Mouse (Mus musculus): ENCODE measurements at regions not wholly inside any gene's neighbourhood (a gene's known extent, or its start where the extent isn't known, plus 50 kb on each side); places are given as distances from the start of the nearest gene placed in this dataset.

GRCm38 (mm10) chr8:11145251-11145650 is 137.0 kb upstream of the Irs2 start:
- DNase-seq: no peak

- no peak for DNase-seq
These were observed 132.3 kb upstream of the Irs2 start for GRCm38 (mm10) chr8:11140566-11140965.

- no peak for DNase-seq
These were observed 131.0 kb upstream of the Irs2 start for GRCm38 (mm10) chr8:11139294-11139693.

GRCm38 (mm10) chr8:11138302-11139020 is 130.2 kb upstream of the Irs2 start:
- DNase-seq: no peak

GRCm38 (mm10) chr8:11136566-11136965 is 128.3 kb upstream of the Irs2 start:
- no peak for DNase-seq

- DNase-seq: no peak
These were observed 126.9 kb upstream of the Irs2 start for GRCm38 (mm10) chr8:11135135-11135534.

GRCm38 (mm10) chr8:11134562-11134961 is 126.3 kb upstream of the Irs2 start:
- DNase-seq: no peak

- no peak for DNase-seq
These were observed 110.9 kb upstream of the Irs2 start for GRCm38 (mm10) chr8:11119030-11119634.

GRCm38 (mm10) chr8:11116534-11116933 is 108.3 kb upstream of the Irs2 start:
- no peak for DNase-seq

- no peak for DNase-seq
These were observed 107.0 kb upstream of the Irs2 start for GRCm38 (mm10) chr8:11115210-11115609.

GRCm38 (mm10) chr8:11114531-11114930 is 106.3 kb upstream of the Irs2 start:
- peak in 1 of 2 experiments; percentile 13 for DNase-seq

- DNase-seq: no peak
These were observed 104.8 kb upstream of the Irs2 start for GRCm38 (mm10) chr8:11112908-11113532.

- no peak for DNase-seq
These were observed 103.7 kb upstream of the Irs2 start for GRCm38 (mm10) chr8:11111987-11112386.

- DNase-seq: no peak
These were observed 99.2 kb upstream of the Irs2 start for GRCm38 (mm10) chr8:11107435-11107834.

GRCm38 (mm10) chr8:11107021-11107420 is 98.8 kb upstream of the Irs2 start:
- DNase-seq: no peak

- no peak for DNase-seq
These were observed 95.7 kb upstream of the Irs2 start for GRCm38 (mm10) chr8:11103745-11104607.

GRCm38 (mm10) chr8:11100310-11100709 is 92.1 kb upstream of the Irs2 start:
- DNase-seq: no peak

GRCm38 (mm10) chr8:11099591-11099855 is 91.3 kb upstream of the Irs2 start:
- DNase-seq: peak; percentile 42 to 51

- DNase-seq: no peak
These were observed 90.7 kb upstream of the Irs2 start for GRCm38 (mm10) chr8:11098790-11099590.

GRCm38 (mm10) chr8:11098228-11098778 is 90.0 kb upstream of the Irs2 start:
- DNase-seq: no peak

GRCm38 (mm10) chr8:11097813-11098212 is 89.6 kb upstream of the Irs2 start:
- DNase-seq: no peak

- DNase-seq: no peak
These were observed 86.3 kb upstream of the Irs2 start for GRCm38 (mm10) chr8:11094516-11094915.
